Mouse (Mus musculus): ENCODE results near the gene Gpbar1. TPM values are rescaled to one million over a fixed set of nuclear protein-coding genes. Genes with fewer than 3 reads are reported as not detected.

Gene Gpbar1
- total and polyA plus RNA-seq, 3 experiments: 0.11 TPM; not detected in 2

DNA sequence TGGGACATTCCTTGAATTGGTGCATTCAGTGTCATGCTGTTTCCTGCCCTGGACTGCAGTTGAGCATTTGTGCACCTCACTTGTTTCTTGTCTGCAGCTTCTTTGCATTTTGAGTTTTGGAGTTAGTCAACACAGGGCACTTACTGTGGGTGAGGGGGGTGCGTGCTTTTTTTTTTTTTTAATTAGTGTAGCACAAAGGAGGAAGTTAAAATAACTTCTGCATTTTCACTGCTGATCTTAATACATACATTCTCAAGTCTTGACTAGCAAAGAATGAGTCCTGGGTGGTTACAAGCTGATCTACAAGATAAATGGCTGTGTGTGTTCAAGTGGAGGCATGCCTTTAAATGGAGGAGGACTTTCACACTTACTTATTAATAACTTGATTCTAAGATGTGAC, 40.2 kb upstream of the Gpbar1 start:
- peaks cover 36% of the 10 kb centered on the region for H3K36me3 ChIP-seq (replicated peaks)
- ATAC-seq (ENCODE audit: extremely low read depth, insufficient number of reproducible peaks, low FRiP score, poor library complexity, severe bottlenecking) (peak; percentile 48), DNase-seq (ENCODE audit: low spot score) (peak; percentile 76)
- peak overlapping the region; percentile 82 for H3K4me3 ChIP-seq (ENCODE audit: low read depth, low read length)
- peaks cover 56% of the 10 kb centered on the region for H3K4me1 ChIP-seq (ENCODE audit: insufficient read depth, low read depth, low read length)
- H3K27me3 ChIP-seq (ENCODE audit: insufficient read depth, low read length): no peaks in the 10 kb centered on the region
- no peaks in the 10 kb centered on the region for H3K9me3 ChIP-seq (replicated peaks)
- TF ChIP-seq GATA1 (IDR thresholded peaks at IDR 0.05; ENCODE audit: borderline replicate concordance, low read length): no peak
- no peak for TF ChIP-seq CTCF (IDR thresholded peaks at IDR 0.05; ENCODE audit: low read depth, low read length)
- TF ChIP-seq POLR2AphosphoS5 (IDR thresholded peaks at IDR 0.05; ENCODE audit: insufficient replicate concordance, low read depth, low read length): no peak
- TF ChIP-seq TAL1 (conservative IDR thresholded peaks at IDR 0.05; ENCODE audit: low read depth, low read length): no peak
- TF ChIP-seq GATA2 (IDR thresholded peaks at IDR 0.05; ENCODE audit: borderline replicate concordance, low read depth, low read length): no peak

DNA sequence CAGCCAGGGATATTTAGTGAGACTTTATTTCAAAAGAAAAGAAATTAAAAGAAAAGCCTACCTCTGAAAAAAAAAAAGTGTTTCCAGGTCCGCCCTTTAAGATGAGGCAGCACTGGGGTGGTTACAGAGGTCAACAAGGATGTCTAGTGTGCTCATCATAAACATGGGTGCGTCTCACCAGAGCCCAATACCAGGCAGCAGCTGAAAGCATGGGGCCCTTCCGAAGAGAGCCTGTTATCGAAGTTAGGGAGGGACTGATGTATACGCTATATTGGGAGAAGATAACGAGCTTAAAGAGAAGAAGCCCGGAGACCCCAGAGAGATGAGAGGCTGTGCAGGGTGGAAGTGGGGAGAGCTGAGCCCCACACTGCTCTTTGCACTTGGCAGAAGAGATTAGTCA, 39.2 kb upstream of the Gpbar1 start:
- Histone ChIP-seq H3K27me3 (ENCODE audit: insufficient read depth, low read length) (no peaks in the 10 kb centered on the region), H3K4me1 (ENCODE audit: insufficient read depth, low read depth, low read length) (peaks cover 65% of the 10 kb centered on the region), H3K4me3 (ENCODE audit: low read depth, low read length) (peak overlapping the region; percentile 82; the same call in 1 of the 2 replicates), H3K9me3 (replicated peaks) (no peaks in the 10 kb centered on the region), H3K36me3 (replicated peaks) (peaks cover 46% of the 10 kb centered on the region)
- peak; percentile 40 for ATAC-seq (ENCODE audit: extremely low read depth, insufficient number of reproducible peaks, low FRiP score, poor library complexity, severe bottlenecking)
- DNase-seq (ENCODE audit: low spot score): peak; percentile 51
- TF ChIP-seq POLR2AphosphoS5 (IDR thresholded peaks at IDR 0.05; ENCODE audit: insufficient replicate concordance, low read depth, low read length) (no peak), TAL1 (conservative IDR thresholded peaks at IDR 0.05; ENCODE audit: low read depth, low read length) (no peak), GATA1 (IDR thresholded peaks at IDR 0.05; ENCODE audit: borderline replicate concordance, low read length) (no peak), CTCF (IDR thresholded peaks at IDR 0.05; ENCODE audit: low read depth, low read length) (no peak), GATA2 (IDR thresholded peaks at IDR 0.05; ENCODE audit: borderline replicate concordance, low read depth, low read length) (no peak)

- H3K4me3 ChIP-seq (ENCODE audit: low read depth, low read length): peak overlapping the region; percentile 82; the same call in 1 of the 2 replicates
- TF ChIP-seq GATA1 (IDR thresholded peaks at IDR 0.05; ENCODE audit: borderline replicate concordance, low read length) (no peak), CTCF (IDR thresholded peaks at IDR 0.05; ENCODE audit: low read depth, low read length) (no peak), POLR2AphosphoS5 (IDR thresholded peaks at IDR 0.05; ENCODE audit: insufficient replicate concordance, low read depth, low read length) (no peak)
- ATAC-seq (ENCODE audit: extremely low read depth, insufficient number of reproducible peaks, low FRiP score, poor library complexity, severe bottlenecking) (no peak), DNase-seq (ENCODE audit: low spot score) (no peak)
- peaks cover 68% of the 10 kb centered on the region for H3K4me1 ChIP-seq (ENCODE audit: insufficient read depth, low read depth, low read length)
- H3K9me3 ChIP-seq (replicated peaks): no peaks in the 10 kb centered on the region
- no peaks in the 10 kb centered on the region for H3K27me3 ChIP-seq (ENCODE audit: insufficient read depth, low read length)
- H3K36me3 ChIP-seq (replicated peaks): peaks cover 51% of the 10 kb centered on the region
Measured at GRCm38 (mm10) chr1:74239618-74240017, 38.7 kb upstream of the Gpbar1 start.

DNA sequence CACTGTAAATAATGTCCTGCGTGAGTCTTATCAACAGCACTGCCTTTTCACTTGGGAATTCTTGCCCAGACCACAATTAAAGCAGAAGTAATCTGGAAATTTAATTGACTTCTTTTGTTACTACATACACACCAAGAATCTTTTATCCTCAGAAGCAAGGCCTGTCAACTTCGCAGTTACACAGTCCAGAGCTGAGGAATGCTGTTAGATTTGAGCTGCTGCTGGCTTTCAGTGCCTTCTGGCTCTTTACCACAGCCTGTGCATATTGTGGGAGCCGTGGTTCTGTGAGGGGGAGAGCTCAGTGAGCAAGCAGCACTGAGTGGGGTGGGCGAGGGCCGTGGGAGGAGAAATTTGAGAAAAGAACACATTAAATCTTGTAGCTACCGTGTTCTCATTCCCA, 38.0 kb upstream of the Gpbar1 start:
- Histone ChIP-seq H3K27me3 (ENCODE audit: insufficient read depth, low read length) (no peaks in the 10 kb centered on the region), H3K4me1 (ENCODE audit: insufficient read depth, low read depth, low read length) (peaks cover 74% of the 10 kb centered on the region)
- DNase-seq (ENCODE audit: low spot score): no peak

GRCm38 (mm10) chr1:74240832-74241231, 37.5 kb upstream of the Gpbar1 start:
- TF ChIP-seq TAL1 (conservative IDR thresholded peaks at IDR 0.05; ENCODE audit: low read depth, low read length) (no peak), POLR2AphosphoS5 (IDR thresholded peaks at IDR 0.05; ENCODE audit: insufficient replicate concordance, low read depth, low read length) (no peak), CTCF (IDR thresholded peaks at IDR 0.05; ENCODE audit: low read depth, low read length) (no peak)
- peaks cover 76% of the 10 kb centered on the region for H3K4me1 ChIP-seq (ENCODE audit: insufficient read depth, low read depth, low read length)
- DNase-seq (ENCODE audit: low spot score) (no peak), ATAC-seq (ENCODE audit: extremely low read depth, insufficient number of reproducible peaks, low FRiP score, poor library complexity, severe bottlenecking) (no peak)
- peak overlapping the region; percentile 21; the same call in 1 of the 2 replicates for H3K4me3 ChIP-seq (ENCODE audit: low read depth, low read length)
- H3K36me3 ChIP-seq (replicated peaks): peaks cover 63% of the 10 kb centered on the region
- no peaks in the 10 kb centered on the region for H3K27me3 ChIP-seq (ENCODE audit: insufficient read depth, low read length)
- no peaks in the 10 kb centered on the region for H3K9me3 ChIP-seq (replicated peaks)

More for the DNA sequence above, 38.0 kb upstream of the Gpbar1 start:
- no peak for TF ChIP-seq CTCF (IDR thresholded peaks at IDR 0.05; ENCODE audit: low read depth, low read length)
- TF ChIP-seq TAL1 (conservative IDR thresholded peaks at IDR 0.05; ENCODE audit: low read depth, low read length): no peak
- TF ChIP-seq GATA1 (IDR thresholded peaks at IDR 0.05; ENCODE audit: borderline replicate concordance, low read length): no peak
- TF ChIP-seq POLR2AphosphoS5 (IDR thresholded peaks at IDR 0.05; ENCODE audit: insufficient replicate concordance, low read depth, low read length): no peak
- no peak for TF ChIP-seq GATA2 (IDR thresholded peaks at IDR 0.05; ENCODE audit: borderline replicate concordance, low read depth, low read length)
- Histone ChIP-seq H3K4me3 (ENCODE audit: low read depth, low read length) (no peak overlapping the region; the same call in 1 of the 2 replicates), H3K36me3 (replicated peaks) (peaks cover 57% of the 10 kb centered on the region), H3K9me3 (replicated peaks) (no peaks in the 10 kb centered on the region)
- no peak for ATAC-seq (ENCODE audit: extremely low read depth, insufficient number of reproducible peaks, low FRiP score, poor library complexity, severe bottlenecking)

DNA sequence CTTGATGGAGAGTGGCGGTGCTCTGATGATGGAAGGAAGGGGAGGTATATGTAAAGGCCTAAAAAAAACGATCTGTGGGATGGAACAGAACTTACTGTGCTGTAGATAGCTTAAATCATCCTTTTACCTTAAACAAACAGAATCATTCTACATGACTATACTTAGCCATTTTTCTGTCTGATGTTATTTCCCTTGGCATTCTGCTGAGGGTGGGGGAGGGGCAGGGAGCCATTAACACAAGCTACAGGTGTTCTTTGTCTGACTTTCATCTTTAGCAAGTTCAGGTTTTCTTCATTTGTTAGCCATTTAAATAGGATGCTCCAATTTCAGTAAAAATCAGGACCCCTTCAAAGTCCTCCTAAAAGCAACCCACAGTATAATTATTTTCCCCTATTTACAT, 32.8 kb upstream of the Gpbar1 start:
- Histone ChIP-seq H3K27me3 (ENCODE audit: insufficient read depth, low read length) (no peaks in the 10 kb centered on the region), H3K36me3 (replicated peaks) (peaks cover 90% of the 10 kb centered on the region), H3K9me3 (replicated peaks) (no peaks in the 10 kb centered on the region), H3K4me3 (ENCODE audit: low read depth, low read length) (no peak overlapping the region), H3K4me1 (ENCODE audit: insufficient read depth, low read depth, low read length) (peaks cover 66% of the 10 kb centered on the region)
- no peak for TF ChIP-seq GATA2 (IDR thresholded peaks at IDR 0.05; ENCODE audit: borderline replicate concordance, low read depth, low read length)
- no peak for TF ChIP-seq CTCF (IDR thresholded peaks at IDR 0.05; ENCODE audit: low read depth, low read length)
- TF ChIP-seq POLR2AphosphoS5 (IDR thresholded peaks at IDR 0.05; ENCODE audit: insufficient replicate concordance, low read depth, low read length): no peak
- no peak for TF ChIP-seq GATA1 (IDR thresholded peaks at IDR 0.05; ENCODE audit: borderline replicate concordance, low read length)
- TF ChIP-seq TAL1 (conservative IDR thresholded peaks at IDR 0.05; ENCODE audit: low read depth, low read length): no peak
- ATAC-seq (ENCODE audit: extremely low read depth, insufficient number of reproducible peaks, low FRiP score, poor library complexity, severe bottlenecking) (no peak), DNase-seq (ENCODE audit: low spot score) (no peak)
